Mouse (Mus musculus) G1E (cell line): ENCODE measurements around the gene Ccdc91. TPM values are rescaled to one million over a fixed set of nuclear protein-coding genes. Genes with fewer than 3 reads are reported as not detected.
A peak's percentile ranks its signal among the peaks of the same experiment; 100 is the strongest.

Experiments used
- ATAC-seq: 2 replicates; pipeline ENCODE4 v1.8.0; 2016; ENCODE audit warnings: mild to moderate bottlenecking; ENCODE audit not compliant: insufficient number of reproducible peaks, poor library complexity, low FRiP score, severe bottlenecking; ENCODE audit errors: extremely low read depth
- DNase-seq: peaks from one replicate; pipeline ENCODE4 v3.0.0; 2012; ENCODE audit warnings: low spot score
- H3K27me3 ChIP-seq: 2 replicates; pipeline ENCODE4 v1.6.1; 2012; ENCODE audit warnings: mild to moderate bottlenecking, low read length, inconsistent platforms; ENCODE audit not compliant: insufficient read depth
- H3K36me3 ChIP-seq: replicated peaks from 2 replicates; pipeline ENCODE3; 2012; ENCODE audit warnings: mild to moderate bottlenecking, inconsistent platforms
- H3K4me1 ChIP-seq: 2 replicates; pipeline ENCODE4 v1.6.1; 2012; ENCODE audit warnings: low read depth, low read length, inconsistent platforms, mixed read lengths; ENCODE audit not compliant: insufficient read depth
- H3K4me3 ChIP-seq: 2 replicates; pipeline ENCODE4 v1.5.1; 2012; ENCODE audit warnings: low read depth, mild to moderate bottlenecking, inconsistent platforms, low read length, moderate library complexity, mixed read lengths
- H3K9me3 ChIP-seq: replicated peaks from 2 replicates; pipeline ENCODE4 v1.6.1; 2012; ENCODE audit warnings: inconsistent platforms
- CTCF ChIP-seq: IDR thresholded peaks from 2 replicates; pipeline ENCODE4 v1.5.1; 2012; ENCODE audit warnings: low read depth, low read length, inconsistent platforms, mixed read lengths
- GATA1 ChIP-seq: IDR thresholded peaks from 2 replicates; pipeline ENCODE4 v1.6.1; 2012; ENCODE audit warnings: borderline replicate concordance, low read length, inconsistent platforms, mixed read lengths
- GATA2 ChIP-seq: IDR thresholded peaks from 2 replicates; pipeline ENCODE4 v1.6.1; 2012; ENCODE audit warnings: low read depth, low read length, inconsistent platforms, borderline replicate concordance
- POLR2AphosphoS5 ChIP-seq: IDR thresholded peaks from 2 replicates; pipeline ENCODE4 v1.6.1; 2012; ENCODE audit warnings: low read depth, low read length, inconsistent platforms; ENCODE audit not compliant: insufficient replicate concordance
- TAL1 ChIP-seq: conservative IDR thresholded peaks from 2 replicates; pipeline ENCODE4 v1.6.1; 2012; ENCODE audit warnings: low read depth, low read length, inconsistent platforms, mixed read lengths
- polyA plus RNA-seq: library from polyadenylated mRNA; stranded (reverse); fragments of >175 nt; gene quantifications from 2 replicates; pipeline ENCODE4 v1.2.3, GENCODE M21; 2012
- total RNA-seq, 2 experiments: library from RNA; stranded (forward) in 1 of 2; stranded (reverse) in 1 of 2; fragments of 200-1000 nt in 1 of 2; fragments of >200 nt in 1 of 2; fragmentation: Nextera tagmentation in 1 of 2; gene quantifications; 2 replicates each; pipeline ENCODE4 v1.2.3; 2014 to 2017

The Ccdc91 gene
- total and polyA plus RNA-seq, 3 experiments: 15.1 to 51.4 (median 22.6) TPM

- Histone ChIP-seq H3K36me3 (no peaks in the 10 kb centered on the region), H3K9me3 (no peaks in the 10 kb centered on the region), H3K4me1 (no peaks in the 10 kb centered on the region), H3K27me3 (peaks cover 19% of the 10 kb centered on the region; the same call in 1 of the 2 replicates), H3K4me3 (no peak overlapping the region)
- DNase-seq: no peak
- ATAC-seq: no peak
- no peak for TF ChIP-seq CTCF
- no peak for TF ChIP-seq TAL1
- no peak for TF ChIP-seq GATA2
- TF ChIP-seq POLR2AphosphoS5: no peak
- TF ChIP-seq GATA1: no peak
These were observed 168.8 kb downstream of the Ccdc91 start for GRCm38 (mm10) chr6:147644391-147644790.

DNA sequence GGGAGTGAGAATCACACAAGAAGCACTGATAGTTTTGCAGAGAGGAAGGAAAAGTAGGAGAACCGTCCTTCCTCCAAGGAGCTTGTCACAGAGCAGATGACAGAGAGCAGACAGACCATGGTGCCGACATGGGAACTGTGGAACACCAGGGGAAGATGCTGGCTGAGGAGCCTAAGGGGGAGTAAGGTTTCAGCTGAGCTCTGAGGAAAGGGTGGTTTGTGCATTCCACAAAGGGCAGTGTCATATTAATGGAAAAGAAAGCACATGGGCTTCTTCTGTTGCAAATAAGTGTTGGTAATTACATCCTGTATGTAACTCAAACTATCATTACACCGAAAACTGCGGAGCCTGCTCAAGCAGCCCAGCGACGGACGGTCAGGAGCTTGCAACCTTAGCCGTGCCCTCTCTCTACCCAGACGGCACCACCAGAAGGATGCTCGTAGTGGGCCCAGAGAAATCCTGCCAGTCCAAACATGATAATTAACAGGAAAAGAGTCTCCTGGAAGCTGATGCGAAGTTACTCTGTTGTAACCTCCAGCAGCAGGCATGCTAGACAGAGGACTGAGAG is 170.9 kb downstream of the Ccdc91 start:
- DNase-seq (no peak), ATAC-seq (no peak)
- Histone ChIP-seq H3K9me3 (no peaks in the 10 kb centered on the region), H3K4me1 (no peaks in the 10 kb centered on the region), H3K4me3 (no peak overlapping the region), H3K36me3 (no peaks in the 10 kb centered on the region), H3K27me3 (peaks cover 16% of the 10 kb centered on the region; the same call in 1 of the 2 replicates)
- TF ChIP-seq POLR2AphosphoS5: no peak
- no peak for TF ChIP-seq GATA2
- TF ChIP-seq GATA1: no peak
- TF ChIP-seq TAL1: no peak
- no peak for TF ChIP-seq CTCF

GRCm38 (mm10) chr6:147658025-147658424 is 182.4 kb downstream of the Ccdc91 start:
- H3K9me3 ChIP-seq: no peaks in the 10 kb centered on the region
- no peaks in the 10 kb centered on the region for H3K4me1 ChIP-seq
- peaks cover 7% of the 10 kb centered on the region; the same call in 1 of the 2 replicates for H3K27me3 ChIP-seq
- TF ChIP-seq POLR2AphosphoS5 (no peak), CTCF (no peak), GATA2 (no peak), TAL1 (no peak), GATA1 (no peak)
- no peaks in the 10 kb centered on the region for H3K36me3 ChIP-seq
- no peak overlapping the region for H3K4me3 ChIP-seq
- DNase-seq: no peak
- ATAC-seq: no peak

- no peak for TF ChIP-seq CTCF
- TF ChIP-seq POLR2AphosphoS5: no peak
- no peak for TF ChIP-seq GATA2
- TF ChIP-seq GATA1: no peak
- TF ChIP-seq TAL1: no peak
- H3K4me1 ChIP-seq: no peaks in the 10 kb centered on the region
- 0 out of 2 replicates have a peak, but pooled peaks cover 3% of the 10 kb centered on the region for H3K27me3 ChIP-seq
- H3K36me3 ChIP-seq: no peaks in the 10 kb centered on the region
- no peaks in the 10 kb centered on the region for H3K9me3 ChIP-seq
- DNase-seq (no peak), ATAC-seq (no peak)
- no peak overlapping the region for H3K4me3 ChIP-seq
These were observed 185.1 kb downstream of the Ccdc91 start for GRCm38 (mm10) chr6:147660718-147661117.

GRCm38 (mm10) chr6:147661841-147662240 is 186.2 kb downstream of the Ccdc91 start:
- Histone ChIP-seq H3K9me3 (no peaks in the 10 kb centered on the region), H3K27me3 (0 out of 2 replicates have a peak, but pooled peaks cover 3% of the 10 kb centered on the region), H3K36me3 (no peaks in the 10 kb centered on the region), H3K4me1 (no peaks in the 10 kb centered on the region), H3K4me3 (no peak overlapping the region)
- TF ChIP-seq GATA1: no peak
- no peak for TF ChIP-seq CTCF
- no peak for TF ChIP-seq GATA2
- no peak for TF ChIP-seq POLR2AphosphoS5
- no peak for TF ChIP-seq TAL1
- ATAC-seq: no peak
- DNase-seq: no peak

GRCm38 (mm10) chr6:147662610-147663009 is 187.0 kb downstream of the Ccdc91 start:
- ATAC-seq (no peak), DNase-seq (no peak)
- H3K36me3 ChIP-seq: no peaks in the 10 kb centered on the region
- no peaks in the 10 kb centered on the region for H3K9me3 ChIP-seq
- H3K4me1 ChIP-seq: no peaks in the 10 kb centered on the region
- H3K4me3 ChIP-seq: no peak overlapping the region
- TF ChIP-seq TAL1: no peak
- 0 out of 2 replicates have a peak, but pooled peaks cover 3% of the 10 kb centered on the region for H3K27me3 ChIP-seq

DNA sequence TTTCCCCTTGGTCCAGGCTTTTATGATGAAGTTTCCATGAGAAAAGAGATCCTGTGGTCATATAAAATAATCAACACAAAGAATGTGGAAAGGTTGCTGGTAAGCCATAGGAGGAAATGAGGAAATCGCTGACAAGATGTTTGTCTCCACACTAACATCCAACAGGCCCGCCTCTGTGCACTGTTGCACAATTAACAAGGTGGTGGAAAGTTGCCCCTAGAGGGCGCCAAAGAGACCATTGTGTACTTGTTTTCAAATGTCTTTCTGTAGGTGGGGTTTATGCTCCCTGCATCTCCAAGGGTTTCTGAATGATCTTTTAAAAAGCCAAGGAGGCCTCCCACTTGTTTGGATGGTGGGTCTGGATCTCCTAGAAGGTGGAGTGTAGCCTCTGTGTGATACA is 188.7 kb downstream of the Ccdc91 start:
- ATAC-seq: peak; percentile 54; the same call in 1 of the 2 replicates
- TF ChIP-seq POLR2AphosphoS5 (no peak), CTCF (peak; percentile 34; the same call in 1 of the 2 replicates)

More for the DNA sequence above, 188.7 kb downstream of the Ccdc91 start:
- H3K27me3 ChIP-seq: 0 out of 2 replicates have a peak, but pooled peaks cover 3% of the 10 kb centered on the region
- no peaks in the 10 kb centered on the region for H3K4me1 ChIP-seq
- H3K4me3 ChIP-seq: no peak overlapping the region
- H3K36me3 ChIP-seq: no peaks in the 10 kb centered on the region
- H3K9me3 ChIP-seq: no peaks in the 10 kb centered on the region
- peak; percentile 7 for DNase-seq
